Mouse (Mus musculus) forebrain, postnatal 0 days (tissue): ENCODE data around the gene Stat2. TPM values are rescaled to one million over a fixed set of nuclear protein-coding genes. Genes with fewer than 3 reads are reported as not detected.
"Not testable (repeated sequence)": the region's sequence is repeated elsewhere in the genome, so short reads cannot be mapped to it uniquely, and the experiment has no call there.

Experiments used
- ATAC-seq: fragments of 200-750 bp; cut with Nextera tagmentation; 2 replicates; pipeline ENCODE4 v1.8.0; 2017; ENCODE audit warnings: mild to moderate bottlenecking, moderate library complexity
- DNase-seq: peaks from one replicate; pipeline ENCODE4 v3.0.0-alpha.2; 2015
- H3K27ac ChIP-seq: fragments of 300-500 bp; sonication (generic); 2 replicates; pipeline ENCODE4 v1.5.1; 2014; ENCODE audit warnings: low read depth, mild to moderate bottlenecking, antibody characterized with exemption, low read length, moderate library complexity, mixed read lengths
- H3K27me3 ChIP-seq: fragments of 300-500 bp; sonication (generic); 2 replicates; pipeline ENCODE4 v1.6.1; 2014; ENCODE audit warnings: mild to moderate bottlenecking, low read length, mixed read lengths; ENCODE audit not compliant: insufficient read depth
- H3K36me3 ChIP-seq: fragments of 300-500 bp; sonication (generic); 2 replicates; pipeline ENCODE4 v1.6.1; 2014; ENCODE audit warnings: mild to moderate bottlenecking, moderate library complexity; ENCODE audit not compliant: insufficient read depth
- H3K4me1 ChIP-seq: fragments of 300-500 bp; sonication (generic); 2 replicates; pipeline ENCODE4 v1.6.1; 2014; ENCODE audit warnings: antibody characterized with exemption; ENCODE audit not compliant: insufficient read depth
- H3K4me2 ChIP-seq: fragments of 300-500 bp; sonication (generic); 2 replicates; pipeline ENCODE4 v1.6.1; 2014; ENCODE audit warnings: low read depth, mild to moderate bottlenecking, moderate library complexity
- H3K4me3 ChIP-seq: fragments of 300-500 bp; sonication (generic); 2 replicates; pipeline ENCODE4 v1.5.1; 2014; ENCODE audit warnings: low read depth, low read length, mixed read lengths
- H3K9ac ChIP-seq: fragments of 300-500 bp; sonication (generic); 2 replicates; pipeline ENCODE4 v1.6.1; 2014; ENCODE audit warnings: mild to moderate bottlenecking
- H3K9me3 ChIP-seq: fragments of 300-500 bp; sonication (generic); 2 replicates; pipeline ENCODE4 v1.6.1; 2016; ENCODE audit warnings: low read length
- CTCF ChIP-seq: sonication (generic); IDR thresholded peaks from 2 replicates; pipeline ENCODE4 v1.5.1; 2016; ENCODE audit warnings: antibody characterized with exemption, control low read depth, low read depth
- WGBS: fragments of 180-500 bp; shearing (Covaris S2); extraction: QIAGEN DNeasy Blood & Tissue Kit; methylation state at CpG from one replicate; pipeline ENCODE4 v1.1.7; 2014; 5-methylcytosine and 5-hydroxymethylcytosine counted together
- polyA plus RNA-seq: library from polyadenylated mRNA; unstranded; fragments of >200 nt; fragmentation: Nextera tagmentation; extraction: Ambion mirVana; gene quantifications from 2 replicates; pipeline ENCODE4 v1.2.1, GENCODE M21; 2015
- total RNA-seq: library from RNA; depleted of rRNA; stranded (reverse); fragments of >200 nt; gene quantifications from 2 replicates; pipeline ENCODE4 v1.2.3, GENCODE M21; 2014

The Stat2 gene
- total and polyA plus RNA-seq, 2 experiments from 2014 or later: 8.1 to 10.3 TPM

- WGBS: 88% methylated on average over 4 of the region's 4 CpGs
- Histone ChIP-seq H3K4me1 (no peaks in the 10 kb centered on the region), H3K27me3 (no peaks in the 10 kb centered on the region), H3K4me3 (no peak overlapping the region), H3K9ac (no peak overlapping the region), H3K36me3 (peaks cover 52% of the 10 kb centered on the region), H3K27ac (no peak overlapping the region), H3K4me2 (no peak overlapping the region), H3K9me3 (no peaks in the 10 kb centered on the region)
- DNase-seq (no peak), ATAC-seq (no peak)
- TF ChIP-seq CTCF: no peak
Measured at GRCm38 (mm10) chr10:128310902-128311301, 40.5 kb downstream of the Stat2 start.

GRCm38 (mm10) chr10:128315578-128315977, 45.2 kb downstream of the Stat2 start:
- H3K4me2 ChIP-seq: no peak overlapping the region
- H3K36me3 ChIP-seq: peaks cover 71% of the 10 kb centered on the region
- H3K27ac ChIP-seq: no peak overlapping the region
- WGBS: 95% methylated on average over 8 of the region's 8 CpGs
- no peaks in the 10 kb centered on the region for H3K27me3 ChIP-seq
- no peak overlapping the region for H3K9ac ChIP-seq
- no peak for TF ChIP-seq CTCF
- DNase-seq (no peak), ATAC-seq (no peak)
- no peak overlapping the region for H3K4me3 ChIP-seq
- H3K4me1 ChIP-seq: no peaks in the 10 kb centered on the region
- no peaks in the 10 kb centered on the region for H3K9me3 ChIP-seq

- TF ChIP-seq CTCF: no peak
- 57% methylated on average over 12 of the region's 12 CpGs for WGBS
- Histone ChIP-seq H3K27ac (peak overlapping the region; percentile 97; the same call in 1 of the 2 replicates), H3K9me3 (no peaks in the 10 kb centered on the region), H3K4me2 (peak overlapping the region; percentile 84), H3K4me1 (peaks cover 12% of the 10 kb centered on the region), H3K27me3 (no peaks in the 10 kb centered on the region), H3K4me3 (peak overlapping the region; percentile 84), H3K36me3 (peaks cover 38% of the 10 kb centered on the region), H3K9ac (peak overlapping the region; percentile 100)
- DNase-seq: no peak
- ATAC-seq: no peak
Measured at GRCm38 (mm10) chr10:128321641-128322040, 51.3 kb downstream of the Stat2 start.

GRCm38 (mm10) chr10:128322141-128323108, 52.1 kb downstream of the Stat2 start, which contains the start of gene Cnpy2:
Gene Cnpy2, plus strand, starts transcription at chr10:128322459.
- Histone ChIP-seq H3K4me3 (peak within 1 kb of the TSS; percentile 84), H3K36me3 (peaks cover 43% of the 10 kb centered on the region), H3K4me1 (peaks cover 12% of the 10 kb centered on the region), H3K27me3 (no peaks in the 10 kb centered on the region), H3K9me3 (no peaks in the 10 kb centered on the region), H3K4me2 (peak within 1 kb of the TSS; percentile 84), H3K9ac (peak within 1 kb of the TSS; percentile 100), H3K27ac (peak within 1 kb of the TSS; percentile 97)
- under 1% methylated on average over 40 of the region's 40 CpGs for WGBS
- peak; percentile 95 for DNase-seq
- no peak for TF ChIP-seq CTCF
- ATAC-seq: peak; percentile 98

- no peak for TF ChIP-seq CTCF
- H3K4me2 ChIP-seq: peak overlapping the region; percentile 84
- H3K9ac ChIP-seq: peak overlapping the region; percentile 100
- no peaks in the 10 kb centered on the region for H3K9me3 ChIP-seq
- no peak for DNase-seq
- peak overlapping the region; percentile 84 for H3K4me3 ChIP-seq
- no peak for ATAC-seq
- H3K27me3 ChIP-seq: no peaks in the 10 kb centered on the region
- WGBS: 87% methylated on average over 8 of the region's 8 CpGs
- peaks cover 35% of the 10 kb centered on the region for H3K36me3 ChIP-seq
- peaks cover 12% of the 10 kb centered on the region for H3K4me1 ChIP-seq
- peak overlapping the region; percentile 97 for H3K27ac ChIP-seq
Measured at GRCm38 (mm10) chr10:128323516-128323915, 53.2 kb downstream of the Stat2 start.

GRCm38 (mm10) chr10:128326825-128327224, 56.5 kb downstream of the Stat2 start:
- H3K4me1 ChIP-seq: peaks cover 8% of the 10 kb centered on the region
- no peaks in the 10 kb centered on the region for H3K27me3 ChIP-seq
- H3K9ac ChIP-seq: no peak overlapping the region
- ATAC-seq (no peak), DNase-seq (no peak)
- no peak overlapping the region for H3K27ac ChIP-seq
- WGBS: 94% methylated on average over 8 of the region's 8 CpGs
- H3K9me3 ChIP-seq: no peaks in the 10 kb centered on the region
- peaks cover 20% of the 10 kb centered on the region for H3K36me3 ChIP-seq
- TF ChIP-seq CTCF: no peak
- H3K4me2 ChIP-seq: no peak overlapping the region
- H3K4me3 ChIP-seq: no peak overlapping the region

- Histone ChIP-seq H3K4me2 (no peak overlapping the region), H3K27me3 (no peaks in the 10 kb centered on the region), H3K9me3 (no peaks in the 10 kb centered on the region), H3K4me3 (no peak overlapping the region), H3K4me1 (peaks cover 6% of the 10 kb centered on the region), H3K36me3 (peaks cover 20% of the 10 kb centered on the region), H3K27ac (no peak overlapping the region), H3K9ac (no peak overlapping the region)
- no peak for ATAC-seq
- peak; percentile 37 for TF ChIP-seq CTCF
- DNase-seq: no peak
- WGBS: 82% methylated on average over 10 of the region's 10 CpGs
Measured at GRCm38 (mm10) chr10:128327610-128328009, 57.3 kb downstream of the Stat2 start.

GRCm38 (mm10) chr10:128332358-128333249, 62.2 kb downstream of the Stat2 start:
- not testable (repeated sequence) for H3K4me1 ChIP-seq, H3K4me3 ChIP-seq, H3K36me3 ChIP-seq, H3K27me3 ChIP-seq, H3K9ac ChIP-seq, H3K4me2 ChIP-seq, H3K27ac ChIP-seq, ATAC-seq, DNase-seq, H3K9me3 ChIP-seq
- WGBS: 71% methylated on average over 6 of the region's 6 CpGs
